13 mouse cellular contexts compared by ENCODE assay signal in genomic region chr9:42799242-42799641, GRCm38 (mm10).
DNase-seq lines count a peak whose midpoint lies in the region; ATAC-seq lines count a peak whose summit lies in the region.
"Had no signal": no experiment of that assay in that cellular context is flagged by ENCODE, and none has a peak within 500 bp of the region (broad histone marks: within the 10 kb centered on the region; RNA-seq: fewer than 3 reads in every experiment).

No protein-coding gene starts in this region.

- DNase-seq in adrenal gland, adult 2 months: peak; percentile 15
- DNase-seq in adrenal gland, adult 8-10 months: no peak
- DNase-seq in hindbrain, embryonic 14.5 days (ENCODE audit: low spot score): peak; percentile 61
- DNase-seq in hindbrain, embryonic 11.5 days (ENCODE audit: low spot score): no peak
- DNase-seq in neural tube, embryonic 10.5 days (ENCODE audit: extremely low spot score, low spot score): no peak
- DNase-seq in spleen, postnatal 4 days (ENCODE audit: low spot score in 2 of 2): no peak

- peaks cover 26% of the 10 kb centered on the region; the same call in 1 of the 2 replicates for H3K4me1 ChIP-seq in hindbrain, embryonic 14.5 days (replicated peaks; ENCODE audit: control insufficient read depth, insufficient read depth, low read length)
- no peaks in the 10 kb centered on the region for H3K4me1 ChIP-seq in hindbrain, embryonic 11.5 days (replicated peaks; ENCODE audit: control insufficient read depth, insufficient read depth, low read length)
- peaks cover 6% of the 10 kb centered on the region; the same call in 1 of the 2 replicates for H3K4me1 ChIP-seq in neural tube, embryonic 14.5 days (ENCODE audit: control insufficient read depth, insufficient read depth, low read length)
- H3K4me1 ChIP-seq: liver, embryonic 15.5 days had no signal

- H3K27ac ChIP-seq in hindbrain, embryonic 14.5 days: no peak overlapping the region
- no peak overlapping the region for H3K27ac ChIP-seq in hindbrain, embryonic 11.5 days (ENCODE audit: low read depth, low read length)
- no peak overlapping the region for H3K27ac ChIP-seq in neural tube, embryonic 14.5 days (ENCODE audit: low read depth, low read length)
- H3K27ac ChIP-seq: forebrain, embryonic 10.5 days; liver, embryonic 15.5 days; neural tube, embryonic 12.5 days; stomach, embryonic 15.5 days had no signal

- H3K4me2 ChIP-seq in hindbrain, embryonic 14.5 days (replicated peaks): no peak overlapping the region
- no peak overlapping the region for H3K4me2 ChIP-seq in hindbrain, embryonic 11.5 days (replicated peaks; ENCODE audit: low read depth, low read length)
- no peak overlapping the region for H3K4me2 ChIP-seq in neural tube, embryonic 14.5 days (ENCODE audit: low read depth, low read length)
- H3K4me2 ChIP-seq: liver, embryonic 15.5 days; neural tube, embryonic 12.5 days; stomach, embryonic 15.5 days had no signal

- no peak overlapping the region for H3K4me3 ChIP-seq in hindbrain, embryonic 14.5 days (replicated peaks; ENCODE audit: low read length)
- H3K4me3 ChIP-seq in hindbrain, embryonic 11.5 days (ENCODE audit: low read depth, low read length): no peak overlapping the region
- no peak overlapping the region for H3K4me3 ChIP-seq in neural tube, embryonic 14.5 days (ENCODE audit: low read depth, low read length)
- H3K4me3 ChIP-seq: forebrain, embryonic 10.5 days; liver, embryonic 15.5 days; neural tube, embryonic 12.5 days; stomach, embryonic 15.5 days had no signal

- no peaks in the 10 kb centered on the region for H3K9me3 ChIP-seq in hindbrain, embryonic 14.5 days (ENCODE audit: control insufficient read depth, low read length)
- no peaks in the 10 kb centered on the region for H3K9me3 ChIP-seq in hindbrain, embryonic 11.5 days (ENCODE audit: control insufficient read depth, low read length)
- no peaks in the 10 kb centered on the region for H3K9me3 ChIP-seq in neural tube, embryonic 14.5 days (ENCODE audit: control insufficient read depth, low read length)
- H3K9me3 ChIP-seq: forebrain, embryonic 10.5 days; liver, embryonic 15.5 days; neural tube, embryonic 12.5 days; stomach, embryonic 15.5 days had no signal

- H3K9ac ChIP-seq in hindbrain, embryonic 14.5 days: no peak overlapping the region
- H3K9ac ChIP-seq in hindbrain, embryonic 11.5 days (ENCODE audit: low read depth, low read length): no peak overlapping the region
- no peak overlapping the region for H3K9ac ChIP-seq in neural tube, embryonic 14.5 days (replicated peaks; ENCODE audit: low read depth, low read length)
- H3K9ac ChIP-seq: liver, embryonic 15.5 days; neural tube, embryonic 12.5 days; stomach, embryonic 15.5 days had no signal

- peak; percentile 31; the same call in 1 of the 2 replicates for ATAC-seq in hindbrain, embryonic 14.5 days (ENCODE audit: low FRiP score)
- ATAC-seq in hindbrain, embryonic 11.5 days (ENCODE audit: low FRiP score): no peak
- ATAC-seq in neural tube, embryonic 14.5 days (ENCODE audit: low read depth): 0 out of 2 replicates have a peak, but pooled peaks have one; percentile 39
- ATAC-seq in megakaryocyte progenitor cell, adult 5-6 weeks (replicated peaks; ENCODE audit: poor library complexity): peak; percentile 46
- ATAC-seq: Patski had no signal

- H3K36me3 ChIP-seq in hindbrain, embryonic 14.5 days (replicated peaks; ENCODE audit: control insufficient read depth, insufficient read depth): no peaks in the 10 kb centered on the region
- no peaks in the 10 kb centered on the region for H3K36me3 ChIP-seq in hindbrain, embryonic 11.5 days (ENCODE audit: control insufficient read depth, insufficient read depth, low read length)
- H3K36me3 ChIP-seq in neural tube, embryonic 14.5 days (ENCODE audit: control insufficient read depth, insufficient read depth, low read length): no peaks in the 10 kb centered on the region
- H3K36me3 ChIP-seq: forebrain, embryonic 10.5 days; liver, embryonic 15.5 days; neural tube, embryonic 12.5 days; stomach, embryonic 15.5 days had no signal

- H3K27me3 ChIP-seq in hindbrain, embryonic 14.5 days (ENCODE audit: control insufficient read depth, insufficient read depth, low read length): no peaks in the 10 kb centered on the region
- H3K27me3 ChIP-seq in hindbrain, embryonic 11.5 days (ENCODE audit: control insufficient read depth, insufficient read depth, low read length): no peaks in the 10 kb centered on the region
- no peaks in the 10 kb centered on the region for H3K27me3 ChIP-seq in neural tube, embryonic 14.5 days (ENCODE audit: control insufficient read depth, insufficient read depth, low read length)
- H3K27me3 ChIP-seq: liver, embryonic 15.5 days; neural tube, embryonic 12.5 days; stomach, embryonic 15.5 days had no signal

- 51% methylated on average over 5 of the region's 5 CpGs for WGBS in hindbrain, embryonic 14.5 days
- WGBS in hindbrain, embryonic 11.5 days: 80% methylated on average over 5 of the region's 5 CpGs
- 57% methylated on average over 5 of the region's 5 CpGs for WGBS in neural tube, embryonic 14.5 days

Comparison
In these comparisons a context has a peak if more than half of its experiments do, and no peak if none do; other contexts are left out.
1. DNase-seq: peak in adrenal gland, adult 2 months (single experiment) and hindbrain, embryonic 14.5 days (single experiment); none in adrenal gland, adult 8-10 months (single experiment), hindbrain, embryonic 11.5 days (single experiment), neural tube, embryonic 10.5 days (single experiment) and spleen, postnatal 4 days (0 of 2).